Mouse (Mus musculus) MEL-GATA-1-ER (cell line): Measurements from ENCODE around the gene Pitx2.

Source experiments
- DNase-seq: peaks from one replicate; pipeline ENCODE4 v3.0.0-alpha.2; 2012; ENCODE audit warnings: low read depth; ENCODE audit errors: extremely low read depth

The Pitx2 gene

DNA sequence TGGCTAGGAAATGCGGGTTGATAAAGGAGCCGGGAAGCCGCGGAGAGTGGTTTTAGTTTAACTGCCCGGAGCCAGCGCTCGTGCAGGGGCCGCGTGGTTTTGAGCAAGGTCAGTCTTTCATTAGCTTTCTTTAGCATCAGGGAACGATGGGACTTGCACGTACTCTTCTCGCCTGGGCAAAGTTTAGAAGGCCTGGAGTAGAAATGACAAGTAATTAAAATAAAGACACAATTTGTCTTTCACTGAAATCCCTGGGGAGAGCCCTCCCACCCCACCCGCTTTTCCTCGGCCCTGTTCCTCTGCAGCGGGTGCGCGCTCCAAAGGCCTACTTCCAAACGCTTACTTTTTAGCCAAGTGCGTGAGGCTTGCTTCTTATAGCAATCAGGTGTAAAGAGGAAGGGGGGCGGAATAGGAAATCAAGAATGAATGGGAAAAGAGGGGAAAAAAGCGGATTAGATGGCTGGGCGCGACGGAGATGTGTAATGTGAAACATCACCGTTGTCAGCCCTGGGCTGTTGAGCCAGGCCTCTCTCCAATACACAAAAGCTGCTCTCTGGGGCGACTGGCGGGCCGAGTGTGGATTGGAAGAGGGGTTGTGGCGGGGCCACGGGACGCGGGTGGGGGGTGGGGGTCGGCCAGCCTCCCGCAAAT, 17.4 kb downstream of the Pitx2 start:
- no peak for DNase-seq

DNA sequence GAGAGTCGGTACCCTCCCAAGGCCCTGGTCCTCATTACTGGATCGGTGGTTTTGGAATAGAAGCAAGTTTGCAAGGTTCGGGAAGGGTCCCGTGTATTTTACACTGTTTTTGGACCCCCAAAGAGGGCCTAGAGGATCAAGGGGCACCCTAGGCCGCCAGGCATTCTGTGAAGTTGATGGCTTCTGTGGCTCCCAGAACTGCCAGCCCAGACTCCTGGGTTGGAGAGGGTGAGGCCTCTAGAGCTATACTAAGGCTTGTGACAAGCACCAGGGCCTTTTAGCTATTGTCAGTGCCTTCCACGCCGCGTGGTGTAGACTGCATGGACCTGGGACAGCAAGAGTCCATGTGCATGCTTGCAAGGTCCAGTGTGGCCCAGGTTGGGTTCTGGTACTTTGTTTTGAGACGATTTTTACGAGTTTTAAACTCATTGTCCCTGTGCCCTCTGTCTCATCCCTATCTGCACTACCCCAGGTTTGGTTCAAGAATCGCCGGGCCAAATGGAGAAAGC, 18.2 kb downstream of the Pitx2 start:
- DNase-seq = no peak

DNA sequence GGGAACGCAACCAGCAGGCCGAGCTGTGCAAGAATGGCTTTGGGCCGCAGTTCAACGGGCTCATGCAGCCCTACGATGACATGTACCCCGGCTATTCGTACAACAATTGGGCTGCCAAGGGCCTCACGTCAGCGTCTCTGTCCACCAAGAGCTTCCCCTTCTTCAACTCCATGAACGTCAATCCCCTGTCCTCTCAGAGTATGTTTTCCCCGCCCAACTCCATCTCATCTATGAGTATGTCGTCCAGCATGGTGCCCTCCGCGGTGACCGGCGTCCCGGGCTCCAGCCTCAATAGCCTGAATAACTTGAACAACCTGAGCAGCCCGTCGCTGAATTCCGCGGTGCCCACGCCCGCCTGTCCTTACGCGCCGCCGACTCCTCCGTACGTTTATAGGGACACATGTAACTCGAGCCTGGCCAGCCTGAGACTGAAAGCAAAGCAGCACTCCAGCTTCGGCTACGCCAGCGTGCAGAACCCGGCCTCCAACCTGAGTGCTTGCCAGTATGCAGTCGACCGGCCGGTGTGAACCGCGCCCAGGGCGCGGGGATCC, 18.8 kb downstream of the Pitx2 start:
- DNase-seq = no peak

GRCm38 (mm10) chr3:129220086-129220670, 20.5 kb downstream of the Pitx2 start:
- DNase-seq = no peak

DNA sequence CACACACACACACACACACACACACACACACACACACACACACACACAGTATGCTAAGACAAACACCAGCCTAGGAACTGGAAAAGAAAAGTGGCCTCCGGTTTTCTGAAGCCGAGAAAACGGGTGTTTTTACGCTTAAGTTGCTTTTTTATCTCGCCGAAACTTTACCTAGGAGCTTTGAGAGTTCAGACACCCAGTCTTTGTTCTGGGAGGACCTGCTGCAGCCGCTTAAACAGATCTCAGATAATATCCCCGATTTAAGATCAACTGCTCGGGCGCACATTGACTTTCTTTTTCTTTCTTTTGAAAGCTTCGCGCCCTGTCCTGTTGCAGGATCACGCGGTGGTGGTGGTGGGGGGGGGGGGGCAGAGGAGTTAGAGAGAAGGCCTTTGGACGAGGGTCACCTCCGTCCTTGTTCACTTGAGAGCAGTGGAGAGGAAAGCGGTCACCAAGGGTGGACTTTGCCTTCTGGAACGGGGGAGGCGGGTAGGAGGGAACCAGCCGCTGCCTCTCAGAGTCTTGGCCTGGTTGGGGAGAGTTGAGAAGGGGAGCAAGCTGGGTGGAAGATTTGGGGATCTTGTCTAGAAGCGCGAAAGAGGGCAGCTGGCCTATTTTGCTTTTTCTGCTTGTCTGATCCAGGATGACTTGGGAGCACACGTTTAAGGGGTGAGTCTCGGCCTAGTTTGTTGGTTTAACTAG, 21.2 kb downstream of the Pitx2 start:
- DNase-seq = no peak

DNA sequence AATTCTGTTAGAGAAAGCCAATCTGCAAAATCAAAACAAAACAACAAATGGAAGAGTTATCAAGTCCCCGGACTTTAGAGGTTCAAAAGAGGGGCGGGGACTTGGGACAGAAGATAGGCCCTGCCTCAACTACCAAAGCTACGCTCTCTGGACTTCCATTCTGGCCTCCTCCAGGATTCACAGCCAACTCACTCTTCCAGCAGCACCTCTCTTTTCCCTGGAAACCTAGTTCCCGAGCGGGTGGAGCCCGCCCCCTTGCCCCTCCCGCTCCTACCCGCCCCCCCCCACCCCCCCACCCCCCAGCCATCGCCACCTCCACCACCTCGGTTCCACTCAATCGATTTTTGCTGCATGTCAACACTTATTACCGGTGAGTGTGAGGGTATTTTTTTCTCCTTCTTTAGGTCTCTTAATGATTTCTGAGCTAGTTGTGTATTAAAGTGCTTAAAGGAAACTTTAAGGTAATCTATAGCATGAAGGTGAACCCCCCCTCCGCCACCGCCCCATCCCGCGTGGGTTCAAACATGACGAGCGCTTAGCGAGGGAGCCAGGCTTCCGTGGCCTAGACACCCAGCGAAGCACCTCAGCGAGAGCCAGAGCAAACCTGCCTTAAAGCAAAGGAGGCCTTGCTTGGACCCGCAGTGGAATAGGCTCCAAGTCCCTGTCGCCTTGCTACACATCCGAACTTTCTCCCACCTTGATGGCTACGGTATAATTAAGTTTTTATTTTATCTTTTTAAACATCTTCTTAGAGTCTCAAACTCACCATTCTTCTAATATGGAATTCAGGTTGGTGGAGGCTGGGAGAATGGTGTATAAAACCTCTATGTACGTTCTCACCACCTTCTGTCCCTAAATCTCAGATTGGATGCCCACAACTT, 21.9 kb downstream of the Pitx2 start:
- DNase-seq = no peak

GRCm38 (mm10) chr3:129222448-129223290, 23.0 kb downstream of the Pitx2 start:
- DNase-seq = no peak

DNA sequence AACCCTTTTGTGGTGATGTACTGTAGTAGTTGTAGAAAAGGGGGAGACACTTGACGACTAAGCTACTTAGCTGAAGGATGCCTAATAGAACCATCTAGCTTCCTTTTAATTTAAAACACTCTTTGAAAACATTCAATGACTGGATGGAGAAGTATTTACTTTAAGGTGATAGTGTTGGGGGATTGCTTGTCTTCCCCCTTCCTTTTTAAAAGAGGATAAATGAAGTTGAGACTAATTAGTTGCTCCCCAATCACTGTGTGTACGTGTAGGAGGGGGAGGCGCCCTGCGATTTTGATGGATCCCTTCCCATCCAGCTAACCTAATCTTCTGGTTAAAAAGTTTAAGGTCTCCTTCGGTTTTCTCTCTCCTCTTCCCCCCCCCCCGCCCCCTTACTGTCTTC, 23.7 kb downstream of the Pitx2 start:
- no peak for DNase-seq

GRCm38 (mm10) chr3:129223964-129224805, 24.5 kb downstream of the Pitx2 start:
- DNase-seq = no peak

- DNase-seq = no peak
These were observed 25.3 kb downstream of the Pitx2 start for GRCm38 (mm10) chr3:129224806-129225576.

- DNase-seq = no peak
These were observed 26.1 kb downstream of the Pitx2 start for GRCm38 (mm10) chr3:129225577-129226289.

GRCm38 (mm10) chr3:129226681-129227080, 27.0 kb downstream of the Pitx2 start:
- DNase-seq = no peak

DNA sequence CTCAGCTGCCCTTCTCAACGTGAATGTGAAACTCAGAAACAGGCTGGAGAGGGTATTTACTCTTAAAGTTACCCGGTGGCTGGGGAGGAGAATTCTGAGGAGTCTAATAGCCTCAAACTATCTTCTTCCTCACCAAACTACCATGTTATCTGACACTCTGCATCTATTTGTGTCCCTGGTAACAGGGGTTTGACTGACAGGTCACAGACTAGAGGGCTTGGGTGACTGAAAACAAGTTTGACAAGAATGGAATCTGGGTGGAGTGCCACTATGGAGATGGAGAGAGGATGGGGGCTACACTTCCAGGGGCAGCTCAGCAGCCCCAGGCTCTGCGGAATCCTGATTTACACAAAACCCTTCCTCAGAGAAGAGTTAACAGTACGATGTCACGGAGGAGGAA, 27.7 kb downstream of the Pitx2 start:
- DNase-seq = no peak

- no peak for DNase-seq
These were observed 38.3 kb downstream of the Pitx2 start for GRCm38 (mm10) chr3:129238010-129238409.

- DNase-seq = no peak
These were observed 39.1 kb downstream of the Pitx2 start for GRCm38 (mm10) chr3:129238664-129239258.

- DNase-seq = no peak
These were observed 51.3 kb downstream of the Pitx2 start for GRCm38 (mm10) chr3:129250997-129251396.

DNA sequence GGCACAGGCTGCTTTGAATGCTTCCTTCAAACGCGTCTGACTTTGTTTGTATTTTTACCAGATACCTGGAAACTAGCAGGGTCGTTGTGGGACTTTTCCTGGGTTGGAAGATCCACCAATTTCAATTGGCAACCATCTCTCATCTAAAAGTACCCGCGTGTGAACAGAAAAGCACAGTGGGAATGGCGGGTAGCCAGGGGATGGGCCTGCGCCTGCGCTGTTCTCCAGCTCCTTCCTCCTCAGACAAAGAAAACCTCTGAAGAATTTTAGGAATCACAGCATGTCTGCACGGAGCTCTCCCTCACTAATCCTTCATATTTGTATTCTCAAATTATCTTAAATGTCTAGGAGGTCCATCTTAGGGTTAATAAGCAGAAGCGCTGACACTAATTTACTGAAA, 54.6 kb downstream of the Pitx2 start:
- DNase-seq = no peak

DNA sequence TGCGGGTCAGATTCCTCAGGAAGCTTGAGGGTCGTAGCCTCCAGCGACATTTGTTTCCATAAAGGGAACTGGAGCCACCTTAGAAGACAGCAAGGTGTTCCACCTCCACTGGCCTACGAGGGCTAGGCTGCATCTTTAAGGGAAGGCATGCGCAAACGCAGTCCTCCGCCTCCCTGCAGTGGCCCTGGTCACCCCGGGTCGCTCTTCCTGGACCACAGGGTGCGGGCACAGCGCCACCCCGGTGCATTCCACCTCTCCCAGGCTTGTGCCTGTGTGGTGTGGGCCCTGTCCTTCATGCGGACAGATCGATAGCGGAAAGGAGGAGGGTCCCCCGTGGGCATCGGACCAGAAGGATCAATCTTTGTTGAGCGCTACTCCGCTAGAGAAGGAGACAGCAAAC, 56.6 kb downstream of the Pitx2 start:
- no peak for DNase-seq
